Mouse (Mus musculus): Measurements from ENCODE around the gene Fam160a1.

Fam160a1 gene

GRCm38 (mm10) chr3:85619751-85620150 is 197.3 kb downstream of the Fam160a1 start:
- no peak for DNase-seq

GRCm38 (mm10) chr3:85619345-85619744 is 197.7 kb downstream of the Fam160a1 start:
- DNase-seq, result no peak

- DNase-seq, result peak; percentile 54 to 61
Observed at GRCm38 (mm10) chr3:85618885-85619284, 198.2 kb downstream of the Fam160a1 start.

GRCm38 (mm10) chr3:85616389-85616788 is 200.7 kb downstream of the Fam160a1 start:
- DNase-seq, result no peak

All from cerebellum, adult 18-20 months (tissue).